Mouse (Mus musculus) embryonic facial prominence, embryonic 15.5 days (tissue): Measurements from ENCODE around the gene Taok3. TPM values are rescaled to one million over a fixed set of nuclear protein-coding genes. Genes with fewer than 3 reads are reported as not detected.

Source experiments
- ATAC-seq: fragments of 200-750 bp; cut with Nextera tagmentation; 2 replicates; pipeline ENCODE4 v1.8.0; 2017; ENCODE audit warnings: low read depth, moderate TSS enrichment; ENCODE audit not compliant: insufficient number of reproducible peaks, low FRiP score, low TSS enrichment
- H3K27ac ChIP-seq: fragments of 300-500 bp; sonication (generic); replicated peaks from 2 replicates; pipeline ENCODE4 v1.5.1; 2015; ENCODE audit warnings: mild to moderate bottlenecking, inconsistent platforms
- H3K27me3 ChIP-seq: fragments of 300-500 bp; sonication (generic); 2 replicates; pipeline ENCODE4 v1.6.1; 2015; ENCODE audit warnings: inconsistent platforms
- H3K36me3 ChIP-seq: fragments of 300-500 bp; sonication (generic); 2 replicates; pipeline ENCODE4 v1.6.1; 2015; ENCODE audit warnings: mild to moderate bottlenecking, inconsistent platforms
- H3K4me1 ChIP-seq: fragments of 300-500 bp; sonication (generic); 2 replicates; pipeline ENCODE4 v1.6.1; 2015; ENCODE audit warnings: inconsistent platforms
- H3K4me2 ChIP-seq: fragments of 300-500 bp; sonication (generic); replicated peaks from 2 replicates; pipeline ENCODE4 v1.6.1; 2015; ENCODE audit warnings: mild to moderate bottlenecking, inconsistent platforms
- H3K4me3 ChIP-seq: fragments of 300-500 bp; sonication (generic); replicated peaks from 2 replicates; pipeline ENCODE4 v1.5.1; 2015; ENCODE audit warnings: mild to moderate bottlenecking, inconsistent platforms
- H3K9ac ChIP-seq: fragments of 300-500 bp; sonication (generic); 2 replicates; pipeline ENCODE4 v1.6.1; 2015; ENCODE audit warnings: inconsistent platforms
- H3K9me3 ChIP-seq: fragments of 300-500 bp; sonication (generic); replicated peaks from 2 replicates; pipeline ENCODE4 v1.6.1; 2016; ENCODE audit warnings: inconsistent platforms
- WGBS: fragments of 180-500 bp; shearing (Covaris S2); methylation state at CpG from one replicate; pipeline ENCODE4 v1.1.7; 2015; 5-methylcytosine and 5-hydroxymethylcytosine counted together
- polyA plus RNA-seq: library from polyadenylated mRNA; unstranded; fragments of >200 nt; fragmentation: Nextera tagmentation; extraction: Ambion mirVana; gene quantifications from 2 replicates; pipeline ENCODE4 v1.2.1, GENCODE M21; 2015

The Taok3 gene
- 19.9 and 22.3 TPM in 2 replicates for polyA plus RNA-seq

DNA sequence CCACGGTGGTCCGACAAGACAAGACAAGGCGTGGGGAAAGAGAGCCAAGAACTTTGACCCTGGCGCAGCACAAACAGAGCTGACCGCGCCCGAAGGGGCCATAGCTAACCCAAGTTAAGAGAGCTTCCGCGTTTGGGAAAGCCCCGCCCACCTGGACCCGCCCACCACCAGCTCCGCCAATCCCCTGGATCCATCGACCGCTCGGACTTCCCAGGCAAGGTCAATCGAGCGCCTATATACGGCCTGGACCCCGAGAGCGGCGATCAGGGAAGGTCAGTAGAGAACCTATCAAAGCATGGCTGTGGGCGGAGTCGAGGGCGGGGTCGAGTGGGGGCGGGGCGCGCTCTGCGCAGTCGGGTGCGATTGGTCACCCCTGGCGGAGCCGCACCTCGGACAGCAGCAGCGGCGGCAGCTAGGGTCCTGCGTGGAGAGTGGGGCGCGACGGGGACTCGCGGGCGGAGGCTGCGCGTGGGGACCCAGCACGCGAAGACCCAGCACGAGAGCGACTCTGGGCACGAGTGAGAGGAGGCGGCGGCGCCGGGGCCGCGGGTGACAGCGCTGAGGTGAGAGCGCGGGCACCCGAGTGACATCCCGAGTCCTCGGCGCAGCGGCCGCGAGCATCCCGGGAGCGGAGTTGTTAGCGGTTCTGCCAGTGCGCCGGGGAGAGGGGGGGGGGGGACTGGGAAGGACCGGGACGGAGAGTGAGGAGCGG lies at the start of gene Taok3:
Gene Taok3 (plus strand): TSS at position 353 of the 712 bp plus-strand sequence.
- WGBS: under 1% methylated on average over 73 of the region's 74 CpGs
- Histone ChIP-seq H3K4me1 (peaks cover 30% of the 10 kb centered on the region), H3K4me2 (peak within 1 kb of the TSS; percentile 84), H3K36me3 (no peaks in the 10 kb centered on the region), H3K27ac (no peak within 1 kb of the TSS; the same call in 1 of the 2 replicates), H3K9me3 (no peaks in the 10 kb centered on the region), H3K27me3 (0 out of 2 replicates have a peak, but pooled peaks cover 7% of the 10 kb centered on the region), H3K4me3 (peak within 1 kb of the TSS; percentile 88), H3K9ac (peak within 1 kb of the TSS; percentile 39)
- ATAC-seq: peak; percentile 94

DNA sequence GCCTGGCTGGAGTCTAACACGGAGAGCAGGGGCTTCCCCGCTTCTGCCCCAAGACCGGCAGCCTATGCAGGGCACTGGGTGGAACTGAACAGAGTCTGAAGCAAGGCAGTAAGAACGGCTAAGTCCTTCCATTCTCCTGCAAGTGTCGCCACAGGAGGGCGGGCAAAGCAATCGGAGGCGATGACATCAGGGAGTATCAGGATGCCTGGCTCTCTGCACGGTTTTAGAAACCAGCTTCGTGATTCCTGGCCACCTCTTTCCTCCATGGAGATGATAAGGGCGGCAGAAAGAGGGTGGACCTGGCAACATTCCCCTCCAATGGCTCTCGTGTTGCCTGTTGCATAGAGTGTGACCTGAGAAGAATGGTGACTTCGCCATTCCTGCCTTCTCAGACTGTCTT lies 32.2 kb upstream of the Taok3 start:
- Histone ChIP-seq H3K27ac (no peak overlapping the region), H3K9ac (no peak overlapping the region), H3K36me3 (peaks cover 17% of the 10 kb centered on the region), H3K4me2 (peak overlapping the region; percentile 39), H3K4me3 (peak overlapping the region; percentile 1; the same call in 1 of the 2 replicates), H3K27me3 (peaks cover 15% of the 10 kb centered on the region), H3K9me3 (no peaks in the 10 kb centered on the region), H3K4me1 (peaks cover 11% of the 10 kb centered on the region; the same call in 1 of the 2 replicates)
- 5% methylated on average over 13 of the region's 13 CpGs for WGBS
- ATAC-seq: no peak

DNA sequence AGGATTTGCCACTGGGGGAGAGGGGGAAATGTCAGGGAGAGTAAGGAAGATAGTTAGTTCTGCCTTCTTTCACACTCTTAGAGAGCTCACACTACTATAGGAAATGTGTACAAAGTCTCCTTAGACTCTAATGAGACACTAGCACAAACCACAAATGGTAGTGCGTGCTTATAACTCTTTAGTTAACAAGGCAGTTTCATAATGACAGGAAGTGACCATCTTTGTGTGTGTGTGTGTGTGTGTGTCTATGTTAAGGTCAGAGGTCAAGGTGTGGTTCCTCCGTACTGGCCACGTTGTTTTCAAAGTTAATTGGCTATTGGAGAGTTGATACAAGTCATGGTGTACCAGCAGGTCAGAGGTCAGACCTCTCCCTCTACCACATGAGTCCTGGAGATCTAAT lies 30.8 kb upstream of the Taok3 start:
- Histone ChIP-seq H3K4me2 (no peak overlapping the region), H3K27me3 (peaks cover 15% of the 10 kb centered on the region), H3K4me3 (no peak overlapping the region), H3K9me3 (no peaks in the 10 kb centered on the region), H3K9ac (no peak overlapping the region), H3K27ac (no peak overlapping the region), H3K36me3 (peaks cover 31% of the 10 kb centered on the region), H3K4me1 (peaks cover 11% of the 10 kb centered on the region; the same call in 1 of the 2 replicates)
- WGBS: 37% methylated on average over 3 of the region's 3 CpGs
- no peak for ATAC-seq

DNA sequence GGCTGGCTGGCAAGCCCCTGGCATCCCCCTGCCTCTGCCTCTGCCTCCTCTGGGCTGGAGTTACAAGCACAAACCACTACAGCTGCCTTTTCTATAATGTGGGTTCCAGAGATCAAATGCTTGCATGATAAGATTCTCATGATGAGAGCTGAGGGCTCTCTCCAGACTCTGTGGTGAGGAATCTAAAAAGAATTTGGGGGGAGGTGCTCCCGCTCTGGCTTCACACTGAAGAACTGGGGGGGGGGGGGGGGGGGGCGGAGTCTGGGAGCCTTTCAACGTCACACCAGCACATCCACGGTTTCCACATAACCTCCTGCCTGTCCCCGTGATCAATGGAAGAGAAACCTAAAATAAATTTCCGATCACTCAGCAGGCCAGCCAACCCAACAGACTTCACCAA lies 30.1 kb upstream of the Taok3 start:
- no peak overlapping the region for H3K9ac ChIP-seq
- peaks cover 11% of the 10 kb centered on the region; the same call in 1 of the 2 replicates for H3K4me1 ChIP-seq
- H3K27ac ChIP-seq: no peak overlapping the region
- 24% methylated on average over 6 of the region's 6 CpGs for WGBS
- peaks cover 15% of the 10 kb centered on the region for H3K27me3 ChIP-seq
- no peak overlapping the region for H3K4me3 ChIP-seq
- no peak overlapping the region for H3K4me2 ChIP-seq
- no peaks in the 10 kb centered on the region for H3K9me3 ChIP-seq
- ATAC-seq: no peak
- peaks cover 34% of the 10 kb centered on the region for H3K36me3 ChIP-seq

DNA sequence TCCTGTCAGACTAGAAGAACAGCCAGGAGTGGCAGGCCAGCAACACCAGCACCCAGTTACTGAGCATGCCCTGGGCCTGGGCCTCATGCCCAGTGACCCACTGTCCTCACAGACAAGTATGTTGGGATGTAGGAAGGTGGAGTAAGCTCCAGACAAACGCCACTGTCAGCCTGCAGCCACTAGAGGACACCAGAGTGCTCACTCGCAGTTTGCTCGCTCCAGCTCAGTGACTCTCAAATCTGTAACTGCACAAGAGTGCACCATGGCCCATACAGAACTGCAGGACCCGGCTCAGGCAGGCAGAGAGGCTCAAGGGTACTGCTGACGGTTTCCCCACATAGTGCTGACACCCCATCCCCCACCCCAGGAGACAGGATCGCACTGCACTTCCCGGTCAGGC lies 25.5 kb upstream of the Taok3 start:
- H3K9ac ChIP-seq: no peak overlapping the region
- no peak overlapping the region for H3K4me3 ChIP-seq
- H3K27me3 ChIP-seq: no peaks in the 10 kb centered on the region
- H3K9me3 ChIP-seq: no peaks in the 10 kb centered on the region
- H3K4me1 ChIP-seq: peaks cover 3% of the 10 kb centered on the region; the same call in 1 of the 2 replicates
- no peak overlapping the region for H3K27ac ChIP-seq
- no peak overlapping the region for H3K4me2 ChIP-seq
- no peak for ATAC-seq
- WGBS: 46% methylated on average over 7 of the region's 7 CpGs
- H3K36me3 ChIP-seq: peaks cover 53% of the 10 kb centered on the region

DNA sequence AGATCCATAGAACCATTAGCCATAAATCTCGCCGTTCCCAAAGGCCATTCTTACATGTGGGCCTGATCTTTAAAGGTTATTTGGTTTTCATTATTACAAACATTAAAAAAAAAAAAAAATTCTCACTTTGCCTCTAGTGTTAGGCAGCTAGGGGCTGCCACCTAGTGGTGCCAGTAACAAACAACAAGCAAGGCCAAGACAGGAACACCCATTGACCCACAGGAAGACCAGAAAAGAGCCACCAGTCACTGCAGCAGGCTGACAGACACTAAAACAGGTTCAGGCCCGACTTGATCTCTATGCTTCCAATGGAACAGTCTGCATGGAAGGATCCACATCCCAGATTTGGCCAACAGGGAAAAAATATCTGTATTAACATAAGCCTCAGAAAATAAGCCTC lies 23.2 kb upstream of the Taok3 start:
- no peak for ATAC-seq
- Histone ChIP-seq H3K9me3 (no peaks in the 10 kb centered on the region), H3K4me2 (no peak overlapping the region), H3K9ac (no peak overlapping the region), H3K27ac (no peak overlapping the region), H3K4me3 (no peak overlapping the region), H3K4me1 (no peaks in the 10 kb centered on the region), H3K27me3 (no peaks in the 10 kb centered on the region), H3K36me3 (peaks cover 68% of the 10 kb centered on the region)
- WGBS: 47% methylated on average over 3 of the region's 3 CpGs

DNA sequence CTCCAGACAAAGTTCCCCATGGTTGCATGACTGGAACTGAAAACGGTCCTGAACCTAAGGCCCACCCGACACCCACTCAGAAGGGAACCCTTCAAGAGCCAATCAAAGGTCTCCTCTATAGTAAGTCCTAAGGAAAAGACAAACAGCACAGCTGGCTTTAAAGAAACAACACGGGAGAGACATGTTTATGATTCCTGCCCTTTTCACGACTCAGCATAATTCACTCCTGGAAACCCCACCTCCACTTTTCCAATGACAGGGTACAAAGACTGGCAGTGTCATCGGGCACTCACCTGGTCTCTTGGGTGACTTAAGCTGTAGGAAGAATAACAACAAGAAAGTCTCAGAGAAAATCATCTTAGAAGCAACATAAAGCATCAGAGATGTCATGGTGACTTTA lies 20.9 kb upstream of the Taok3 start:
- no peaks in the 10 kb centered on the region for H3K4me1 ChIP-seq
- no peak overlapping the region for H3K9ac ChIP-seq
- H3K4me3 ChIP-seq: no peak overlapping the region
- WGBS: 81% methylated on average over 5 of the region's 5 CpGs
- no peak overlapping the region for H3K4me2 ChIP-seq
- peaks cover 62% of the 10 kb centered on the region for H3K36me3 ChIP-seq
- no peaks in the 10 kb centered on the region for H3K9me3 ChIP-seq
- no peaks in the 10 kb centered on the region for H3K27me3 ChIP-seq
- H3K27ac ChIP-seq: no peak overlapping the region
- ATAC-seq: no peak

DNA sequence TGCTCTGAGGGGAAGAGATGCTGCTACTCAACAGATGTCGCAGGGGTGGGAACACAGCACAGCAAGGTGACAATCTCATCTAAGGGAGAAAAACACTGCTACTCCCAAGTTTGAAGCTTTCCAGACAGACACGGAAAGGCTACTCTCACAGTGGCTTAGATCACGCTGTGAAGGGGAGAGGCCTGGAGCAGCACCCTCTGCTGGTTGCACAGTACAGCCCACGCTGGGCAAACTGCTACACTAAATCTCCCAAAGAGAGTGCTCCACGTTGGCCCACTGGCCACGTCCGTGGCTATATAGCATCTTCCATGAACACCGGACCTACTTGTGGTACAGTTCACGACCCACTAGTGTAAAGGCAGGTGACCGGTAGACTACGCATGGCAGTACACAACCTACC lies 20.2 kb upstream of the Taok3 start:
- H3K4me2 ChIP-seq: no peak overlapping the region
- H3K9me3 ChIP-seq: no peaks in the 10 kb centered on the region
- no peak overlapping the region for H3K4me3 ChIP-seq
- ATAC-seq: no peak
- peaks cover 65% of the 10 kb centered on the region for H3K36me3 ChIP-seq
- no peaks in the 10 kb centered on the region for H3K4me1 ChIP-seq
- H3K9ac ChIP-seq: no peak overlapping the region
- no peaks in the 10 kb centered on the region for H3K27me3 ChIP-seq
- H3K27ac ChIP-seq: no peak overlapping the region
- 85% methylated on average over 11 of the region's 11 CpGs for WGBS

DNA sequence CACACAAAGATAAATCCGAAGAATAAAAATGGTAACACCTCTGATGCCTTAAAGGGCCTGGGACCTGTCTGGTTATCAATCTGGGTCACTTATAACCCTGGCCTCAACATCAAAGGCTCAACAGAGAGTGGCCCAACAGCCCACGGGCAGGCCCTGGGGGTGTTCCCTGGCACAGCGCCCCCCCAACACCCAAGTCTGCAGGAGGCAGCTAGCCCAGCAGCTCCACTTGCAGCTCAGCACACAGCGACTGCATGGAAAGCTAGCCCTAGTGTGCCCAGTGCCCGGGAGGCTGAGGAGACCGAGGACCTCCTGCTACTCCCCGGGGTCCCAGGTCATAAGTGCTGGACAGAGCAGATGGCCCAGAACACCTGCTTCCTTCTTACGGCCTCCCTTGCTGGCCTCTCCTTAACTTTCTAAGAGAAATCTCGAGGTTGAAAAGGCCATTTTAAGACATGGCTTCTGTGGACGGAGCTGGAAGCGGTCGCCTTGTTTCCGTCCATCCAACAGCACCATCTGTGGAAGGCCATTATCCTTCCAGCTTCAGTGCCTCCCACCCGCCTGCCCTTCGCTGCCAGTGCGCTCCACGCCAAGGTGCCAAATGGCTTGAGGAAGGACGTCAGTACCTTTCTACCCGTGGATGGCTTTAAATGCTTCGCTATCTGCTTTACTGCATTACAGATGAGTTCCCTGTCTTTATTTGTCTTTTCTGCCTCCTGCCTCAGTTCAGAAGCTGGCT lies 16.6 kb upstream of the Taok3 start:
- 92% methylated on average over 20 of the region's 20 CpGs for WGBS
- no peak for ATAC-seq
- no peak overlapping the region for H3K4me2 ChIP-seq
- no peak overlapping the region for H3K4me3 ChIP-seq
- peaks cover 87% of the 10 kb centered on the region for H3K36me3 ChIP-seq
- no peak overlapping the region for H3K27ac ChIP-seq
- H3K27me3 ChIP-seq: no peaks in the 10 kb centered on the region
- no peaks in the 10 kb centered on the region for H3K9me3 ChIP-seq
- H3K9ac ChIP-seq: no peak overlapping the region
- no peaks in the 10 kb centered on the region for H3K4me1 ChIP-seq

DNA sequence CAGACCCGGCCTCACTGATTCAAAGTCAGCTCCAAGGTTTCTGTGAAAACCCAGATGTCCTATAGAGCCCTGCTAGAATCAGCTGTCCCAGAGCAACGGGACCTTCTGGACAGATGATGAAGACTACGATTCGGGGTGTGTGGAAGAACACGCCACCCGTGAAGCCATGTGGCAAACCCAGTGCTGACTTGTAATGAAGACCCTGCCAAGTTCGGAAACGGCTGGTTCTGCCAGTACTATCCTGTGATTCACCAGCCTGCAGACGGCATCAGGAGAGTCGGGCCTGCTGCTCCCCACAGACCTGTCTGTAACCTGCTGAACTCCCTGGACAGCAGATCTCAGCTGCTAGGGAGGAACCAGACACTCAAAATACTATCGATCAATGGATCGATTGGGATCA lies 15.6 kb upstream of the Taok3 start:
- no peak for ATAC-seq
- Histone ChIP-seq H3K4me1 (no peaks in the 10 kb centered on the region), H3K36me3 (peaks cover 93% of the 10 kb centered on the region), H3K9me3 (no peaks in the 10 kb centered on the region), H3K27me3 (no peaks in the 10 kb centered on the region), H3K4me2 (no peak overlapping the region), H3K27ac (no peak overlapping the region), H3K9ac (no peak overlapping the region), H3K4me3 (no peak overlapping the region)
- 90% methylated on average over 12 of the region's 12 CpGs for WGBS

DNA sequence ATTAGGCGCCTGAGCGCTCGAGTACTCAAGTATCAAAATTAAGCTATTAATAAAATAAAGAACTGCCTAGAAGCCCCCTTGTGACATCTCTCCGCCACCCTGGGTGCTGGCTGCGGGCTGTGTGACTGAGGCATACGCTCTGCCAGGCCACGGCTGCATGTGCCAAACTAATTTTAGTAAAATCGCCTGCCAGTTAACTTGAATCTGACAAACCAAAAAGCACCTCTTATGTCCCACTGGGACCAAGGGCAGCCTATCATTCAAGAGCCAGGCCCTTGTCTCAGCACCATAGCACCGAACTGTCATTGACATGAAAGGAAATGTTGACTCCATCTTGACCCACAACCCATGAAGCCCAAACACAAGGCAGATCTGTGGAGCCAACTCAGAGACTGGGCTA lies 14.2 kb upstream of the Taok3 start:
- Histone ChIP-seq H3K9ac (no peak overlapping the region), H3K27ac (no peak overlapping the region), H3K27me3 (no peaks in the 10 kb centered on the region), H3K9me3 (no peaks in the 10 kb centered on the region), H3K4me2 (no peak overlapping the region), H3K36me3 (peaks cover 91% of the 10 kb centered on the region), H3K4me3 (no peak overlapping the region), H3K4me1 (no peaks in the 10 kb centered on the region)
- WGBS: 87% methylated on average over 9 of the region's 9 CpGs
- ATAC-seq: no peak
